In genomic region chr6:80625509-80625908, GRCm38 (mm10) we compare ENCODE assay signal across 25 mouse cellular contexts.
"Had no signal": no experiment of that assay in that cellular context is flagged by ENCODE, and none has a peak within 500 bp of the region (broad histone marks: within the 10 kb centered on the region; RNA-seq: fewer than 3 reads in every experiment).

No protein-coding gene starts in this region.

- H3K4me2 ChIP-seq: heart, embryonic 12.5 days; hindbrain, embryonic 13.5 days; hindbrain, embryonic 15.5 days; kidney, embryonic 15.5 days; limb, embryonic 13.5 days; limb, embryonic 15.5 days; liver, embryonic 12.5 days had no signal

- ATAC-seq: hindbrain, postnatal 0 days; intestine, embryonic 16.5 days; liver, embryonic 12.5 days had no signal

- H3K9ac ChIP-seq: heart, embryonic 12.5 days; hindbrain, embryonic 13.5 days; hindbrain, embryonic 15.5 days; kidney, embryonic 15.5 days; limb, embryonic 13.5 days; limb, embryonic 15.5 days; liver, embryonic 12.5 days; liver, embryonic 14.5 days had no signal

- H3K36me3 ChIP-seq: heart, embryonic 10.5 days; heart, embryonic 12.5 days; hindbrain, embryonic 13.5 days; hindbrain, embryonic 15.5 days; kidney, embryonic 15.5 days; limb, embryonic 13.5 days; limb, embryonic 15.5 days; liver, embryonic 12.5 days had no signal

- H3K4me1 ChIP-seq: heart, embryonic 10.5 days; heart, embryonic 12.5 days; hindbrain, embryonic 13.5 days; hindbrain, embryonic 15.5 days; kidney, embryonic 15.5 days; limb, embryonic 13.5 days; limb, embryonic 15.5 days; liver, embryonic 12.5 days had no signal

- H3K27ac ChIP-seq: gastrocnemius, adult 2 months; heart, embryonic 10.5 days; hindbrain, embryonic 13.5 days; hindbrain, embryonic 15.5 days; hindbrain, postnatal 0 days; kidney, embryonic 15.5 days; kidney, postnatal 0 days; limb, embryonic 13.5 days; limb, embryonic 15.5 days; liver, embryonic 12.5 days; liver, embryonic 14.5 days had no signal

- DNase-seq: gastrocnemius, adult 2 months; gastrocnemius, postnatal 10 days; gastrocnemius, postnatal 25 days; heart, adult 18-20 months; heart, postnatal 10 days; kidney, adult 11 months; kidney, adult 2 months; kidney, adult 9 months; kidney, postnatal 14 days; kidney, postnatal 36 days; layer of hippocampus, adult 9-11 months; layer of hippocampus, postnatal 36 days; left cerebral cortex, postnatal 4 days had no signal

- H3K4me3 ChIP-seq: gastrocnemius, adult 2 months; heart, embryonic 10.5 days; heart, embryonic 12.5 days; hindbrain, embryonic 13.5 days; hindbrain, embryonic 15.5 days; kidney, embryonic 15.5 days; limb, embryonic 13.5 days; limb, embryonic 15.5 days; liver, embryonic 12.5 days had no signal

- H3K9me3 ChIP-seq: heart, embryonic 10.5 days; heart, embryonic 12.5 days; hindbrain, embryonic 13.5 days; hindbrain, embryonic 15.5 days; kidney, embryonic 15.5 days; limb, embryonic 13.5 days; limb, embryonic 15.5 days; liver, embryonic 12.5 days had no signal

- H3K27me3 ChIP-seq: heart, embryonic 12.5 days; hindbrain, embryonic 13.5 days; hindbrain, embryonic 15.5 days; kidney, embryonic 15.5 days; limb, embryonic 13.5 days; limb, embryonic 15.5 days; liver, embryonic 12.5 days had no signal
